Mouse (Mus musculus) megakaryocyte, embryonic 14.5 days (primary cell): ENCODE results near the gene Prtg. TPM values are rescaled to one million over a fixed set of nuclear protein-coding genes. Genes with fewer than 3 reads are reported as not detected.

ENCODE experiments used
- H3K27me3 ChIP-seq: replicated peaks from 2 replicates; pipeline ENCODE3; 2012; ENCODE audit warnings: inconsistent platforms
- H3K36me3 ChIP-seq: replicated peaks from 2 replicates; pipeline ENCODE3; 2012; ENCODE audit warnings: low read length, inconsistent platforms, mixed read lengths
- H3K4me1 ChIP-seq: 2 replicates; pipeline ENCODE4 v1.6.1; 2012; ENCODE audit warnings: inconsistent platforms
- H3K4me3 ChIP-seq: replicated peaks from 2 replicates; pipeline ENCODE3; 2012; ENCODE audit warnings: moderate library complexity, mild to moderate bottlenecking, inconsistent platforms
- H3K9me3 ChIP-seq: 2 replicates; pipeline ENCODE4 v1.6.1; 2012; ENCODE audit warnings: inconsistent platforms
- FLI1 ChIP-seq: IDR thresholded peaks from 2 replicates; pipeline ENCODE4 v1.6.1; 2012; ENCODE audit warnings: low read length, inconsistent platforms, mixed read lengths
- GATA1 ChIP-seq: IDR thresholded peaks from 3 replicates; pipeline ENCODE4 v1.6.1; 2012; ENCODE audit warnings: mixed read lengths, low read length, inconsistent platforms, borderline replicate concordance
- polyA plus RNA-seq: library from polyadenylated mRNA; stranded (reverse); fragments of >175 nt; gene quantifications from 2 replicates; pipeline ENCODE4 v1.2.3, GENCODE M21; 2012; ENCODE audit warnings: low replicate concordance; ENCODE audit not compliant: insufficient read depth

Gene Prtg
- polyA plus RNA-seq, 1 experiment, result not detected

DNA sequence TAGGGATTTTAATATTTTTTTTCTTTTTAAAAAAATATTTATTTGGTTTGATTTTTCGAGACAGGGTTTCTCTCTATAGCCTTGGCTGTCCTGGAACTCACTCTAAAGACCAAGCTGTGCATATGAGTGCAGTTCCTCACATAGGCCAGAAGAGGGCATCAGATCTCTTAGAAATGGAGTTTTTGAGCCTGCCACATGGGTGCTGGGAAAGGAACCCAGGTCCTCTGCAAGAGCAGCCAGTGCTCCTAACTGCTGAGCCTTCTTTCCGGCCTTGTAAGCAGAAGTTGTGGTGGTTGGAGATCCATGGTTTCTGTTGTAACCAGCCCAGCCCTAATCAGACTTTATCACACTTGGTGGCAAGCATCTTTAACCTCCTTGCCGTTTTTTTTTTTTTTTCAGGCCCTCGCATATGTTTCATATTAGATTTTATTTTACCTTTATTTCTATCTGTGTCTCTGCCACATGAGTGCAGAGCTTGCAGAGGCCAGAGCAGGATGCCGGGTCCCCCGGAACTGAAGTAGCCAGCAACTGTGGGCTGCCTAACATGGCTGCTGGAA, 88.2 kb downstream of the Prtg start:
- Histone ChIP-seq H3K36me3 (no peaks in the 10 kb centered on the region), H3K4me3 (no peak overlapping the region), H3K9me3 (peaks cover 5% of the 10 kb centered on the region; the same call in 1 of the 2 replicates), H3K27me3 (peaks cover 2% of the 10 kb centered on the region), H3K4me1 (no peaks in the 10 kb centered on the region)
- TF ChIP-seq GATA1 (no peak), FLI1 (no peak)

DNA sequence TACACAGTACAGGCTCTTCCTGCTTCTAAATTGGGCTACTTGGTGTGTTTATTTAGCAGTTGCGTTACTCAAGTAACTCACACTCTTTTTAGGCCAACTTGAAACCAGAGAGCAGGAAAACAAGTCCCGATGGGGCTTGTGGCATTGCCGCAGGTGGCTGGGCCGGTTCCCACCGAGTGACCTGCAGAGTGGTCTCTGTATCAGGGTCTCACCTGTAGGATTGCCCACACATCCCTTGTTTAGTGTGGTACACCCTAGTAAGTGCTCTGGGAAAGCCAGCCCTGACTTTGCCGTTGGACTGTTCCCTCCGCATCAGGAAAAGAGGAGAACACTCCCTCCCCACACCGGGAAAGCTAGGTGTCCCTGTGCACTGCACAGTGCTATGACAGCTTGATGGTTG, 95.4 kb downstream of the Prtg start:
- no peaks in the 10 kb centered on the region for H3K36me3 ChIP-seq
- H3K9me3 ChIP-seq, result no peaks in the 10 kb centered on the region
- H3K4me1 ChIP-seq, result peaks cover 6% of the 10 kb centered on the region
- TF ChIP-seq GATA1, result no peak
- H3K4me3 ChIP-seq, result no peak overlapping the region
- H3K27me3 ChIP-seq, result peaks cover 4% of the 10 kb centered on the region

DNA sequence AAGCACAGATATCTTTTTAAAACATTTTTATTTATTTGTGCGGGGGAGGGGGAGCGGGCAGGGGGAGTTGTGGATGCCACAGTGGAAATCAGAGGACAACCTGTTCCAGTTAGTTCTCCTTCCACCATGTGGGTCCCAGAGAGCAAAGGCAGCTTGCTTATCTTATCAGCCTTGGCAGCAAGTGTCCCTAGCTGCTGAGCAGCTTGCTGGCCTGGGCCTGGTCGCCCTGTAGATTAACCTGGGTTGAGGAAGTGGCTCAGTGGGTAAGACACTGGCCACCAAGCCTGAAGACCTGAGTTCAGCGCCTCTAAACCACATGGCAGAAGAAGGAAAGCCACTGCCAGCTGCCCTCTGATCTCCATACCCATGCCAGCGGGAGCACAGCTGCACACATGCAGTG, 95.9 kb downstream of the Prtg start:
- no peaks in the 10 kb centered on the region for H3K9me3 ChIP-seq
- H3K27me3 ChIP-seq, result peaks cover 4% of the 10 kb centered on the region
- H3K4me3 ChIP-seq, result no peak overlapping the region
- no peak for TF ChIP-seq GATA1
- TF ChIP-seq FLI1, result no peak
- H3K36me3 ChIP-seq, result no peaks in the 10 kb centered on the region
- peaks cover 6% of the 10 kb centered on the region for H3K4me1 ChIP-seq

DNA sequence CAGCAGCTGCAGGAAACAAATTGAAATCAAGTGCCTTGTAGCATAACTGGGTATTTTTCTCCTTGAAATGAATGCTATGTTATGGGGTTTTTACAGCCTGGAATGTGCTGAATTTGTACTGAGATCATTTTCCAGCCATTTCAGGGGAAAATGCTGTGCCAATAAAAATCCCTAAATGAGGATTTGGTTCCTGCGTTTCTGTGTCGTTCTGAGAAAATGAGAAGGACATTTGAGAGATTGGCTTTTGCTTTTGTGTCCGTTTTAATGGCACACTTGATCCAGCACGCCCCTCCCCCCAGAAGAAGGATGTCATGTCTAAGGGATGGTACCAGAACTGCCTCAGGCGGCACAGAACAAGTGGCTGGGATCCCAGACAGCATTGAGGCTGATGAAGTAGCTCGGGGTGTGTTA, 100.0 kb downstream of the Prtg start:
- peaks cover 6% of the 10 kb centered on the region for H3K27me3 ChIP-seq
- H3K4me3 ChIP-seq, result no peak overlapping the region
- H3K36me3 ChIP-seq, result no peaks in the 10 kb centered on the region
- TF ChIP-seq FLI1, result no peak
- no peak for TF ChIP-seq GATA1
- H3K9me3 ChIP-seq, result no peaks in the 10 kb centered on the region
- peaks cover 6% of the 10 kb centered on the region for H3K4me1 ChIP-seq

DNA sequence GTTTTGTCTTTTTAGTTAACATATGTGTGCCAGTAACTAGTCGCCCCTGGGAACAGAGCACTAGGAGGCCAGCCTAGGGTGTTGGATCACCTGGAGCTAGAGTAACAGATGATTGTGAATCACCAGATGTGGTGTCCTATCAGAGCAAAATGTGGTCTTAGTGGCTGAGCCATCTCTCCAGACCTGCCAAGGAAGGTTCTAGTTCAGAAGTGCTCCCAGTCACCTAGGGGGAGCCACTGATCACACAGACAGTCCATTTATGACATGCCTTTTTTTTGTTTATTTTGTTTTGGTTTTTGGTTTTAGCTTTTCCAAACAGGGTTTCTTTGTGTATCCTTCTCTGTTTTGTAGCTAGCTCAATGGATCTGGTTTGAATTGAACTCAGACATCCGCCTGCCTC, 104.7 kb downstream of the Prtg start:
- no peaks in the 10 kb centered on the region for H3K9me3 ChIP-seq
- H3K4me1 ChIP-seq, result peaks cover 8% of the 10 kb centered on the region
- H3K36me3 ChIP-seq, result no peaks in the 10 kb centered on the region
- no peak overlapping the region for H3K4me3 ChIP-seq
- H3K27me3 ChIP-seq, result peaks cover 10% of the 10 kb centered on the region
- TF ChIP-seq GATA1, result no peak
- no peak for TF ChIP-seq FLI1

DNA sequence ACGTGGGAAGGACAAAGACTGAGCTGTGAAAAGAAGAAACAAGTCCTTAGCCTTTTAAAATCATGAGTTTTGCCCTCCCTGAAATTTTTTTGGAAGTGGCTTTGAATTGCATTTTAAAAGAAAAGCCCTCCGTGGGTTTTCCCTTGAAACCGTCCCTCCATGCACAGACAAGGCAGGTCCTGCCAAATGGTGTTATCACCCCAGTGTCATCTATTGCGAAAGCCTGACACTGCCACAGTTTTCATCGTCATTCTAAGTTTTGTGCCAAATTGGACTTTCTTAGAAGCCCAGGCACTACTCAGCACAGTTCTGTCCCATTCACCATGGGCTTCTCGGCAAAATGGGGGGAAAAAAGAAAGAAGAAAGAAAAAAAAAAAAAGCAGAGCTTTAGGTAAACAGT, 106.9 kb downstream of the Prtg start:
- TF ChIP-seq FLI1 (no peak), GATA1 (no peak)
- no peaks in the 10 kb centered on the region for H3K36me3 ChIP-seq
- no peak overlapping the region for H3K4me3 ChIP-seq

DNA sequence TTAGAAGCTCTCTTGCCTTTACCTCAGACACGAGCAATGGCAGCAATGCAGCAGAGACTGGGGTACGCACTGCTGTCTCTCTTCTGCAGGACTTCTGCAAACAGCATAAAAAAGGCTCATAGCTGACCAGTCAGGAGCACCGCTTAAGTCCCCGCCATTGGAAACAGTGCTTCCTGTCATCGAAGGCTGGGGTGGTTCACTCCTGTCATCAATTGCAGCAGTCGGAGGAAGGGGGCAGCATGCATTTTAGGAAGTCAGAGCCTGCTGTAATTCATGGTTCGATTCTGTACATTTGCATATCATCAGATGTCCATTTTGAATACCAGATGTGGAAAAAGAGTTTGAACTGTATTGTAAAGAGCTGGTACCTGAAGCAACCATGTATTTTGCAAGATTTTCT, 109.1 kb downstream of the Prtg start:
- Histone ChIP-seq H3K9me3 (no peaks in the 10 kb centered on the region), H3K4me3 (no peak overlapping the region), H3K27me3 (peaks cover 15% of the 10 kb centered on the region), H3K4me1 (peaks cover 13% of the 10 kb centered on the region), H3K36me3 (no peaks in the 10 kb centered on the region)
- TF ChIP-seq FLI1 (no peak), GATA1 (no peak)

More for the DNA sequence above, 106.9 kb downstream of the Prtg start:
- Histone ChIP-seq H3K4me1 (peaks cover 13% of the 10 kb centered on the region), H3K27me3 (peaks cover 11% of the 10 kb centered on the region), H3K9me3 (no peaks in the 10 kb centered on the region)

DNA sequence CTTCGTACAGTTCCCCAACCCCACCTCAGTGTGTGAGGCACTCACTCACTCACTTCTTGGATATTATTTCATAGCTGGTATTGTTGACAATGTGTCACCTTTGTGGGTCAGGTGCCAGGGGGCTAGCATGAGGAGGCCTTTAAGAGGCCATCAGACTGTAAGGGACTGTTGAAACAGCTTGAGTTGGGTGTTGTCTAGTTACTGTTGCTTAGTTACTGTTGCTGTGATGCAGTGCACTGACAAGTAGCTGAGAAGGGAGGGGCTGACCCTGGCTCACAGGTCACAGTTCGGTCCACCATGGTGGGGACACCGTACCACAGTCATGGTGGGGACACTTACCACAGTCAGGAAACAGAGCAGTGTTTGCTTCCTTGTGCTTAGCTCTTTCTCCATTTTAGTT, 116.4 kb downstream of the Prtg start:
- Histone ChIP-seq H3K4me1 (peaks cover 11% of the 10 kb centered on the region), H3K36me3 (no peaks in the 10 kb centered on the region), H3K9me3 (no peaks in the 10 kb centered on the region), H3K4me3 (no peak overlapping the region), H3K27me3 (peaks cover 74% of the 10 kb centered on the region)
- TF ChIP-seq GATA1 (no peak), FLI1 (no peak)

DNA sequence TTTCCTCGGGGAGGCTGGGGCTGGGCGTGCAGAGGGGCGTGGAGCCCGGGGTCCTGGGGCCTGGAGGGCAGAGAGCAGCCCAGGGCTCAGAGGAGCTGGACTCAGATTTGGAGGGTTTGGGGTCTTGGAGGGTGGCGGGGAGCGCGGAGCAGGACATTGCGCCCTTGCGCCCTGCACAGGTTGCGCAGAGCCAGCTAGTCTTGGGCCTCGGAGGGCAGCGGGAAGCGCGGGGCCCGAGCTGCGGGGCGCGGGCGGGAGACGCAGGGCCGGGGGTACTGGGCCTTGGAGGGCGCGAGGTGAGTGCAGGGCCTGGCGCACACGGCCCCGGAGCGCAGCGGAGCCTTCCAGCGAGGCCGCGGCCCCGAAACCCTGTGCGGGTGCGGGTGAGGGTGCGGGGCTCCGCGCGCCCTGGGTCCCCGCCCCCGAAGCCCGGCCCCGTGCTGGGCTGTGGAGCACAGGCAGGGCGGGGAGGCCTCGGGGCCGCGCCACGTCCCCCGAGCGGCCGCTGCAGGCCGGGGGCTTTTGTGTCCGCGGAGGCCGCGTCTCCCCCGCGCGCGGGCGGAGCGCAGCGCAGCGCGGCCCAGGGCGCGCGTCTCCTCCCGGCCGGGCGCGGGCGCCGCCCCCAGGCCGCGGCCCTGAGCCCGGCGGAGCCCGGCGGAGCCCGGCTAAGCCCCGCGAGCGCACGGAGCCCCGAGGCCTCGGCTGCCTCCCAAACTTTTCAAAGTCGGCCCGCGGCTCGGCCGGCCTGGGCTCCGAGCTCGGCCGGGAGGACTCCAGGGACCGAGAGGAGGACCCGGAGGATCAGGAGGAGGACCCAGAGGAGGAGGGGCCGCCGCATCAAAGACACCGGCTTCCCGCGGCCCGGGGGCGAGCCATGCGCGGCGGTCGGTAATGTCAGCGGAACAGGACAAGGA, 118.6 kb downstream of the Prtg start, which contains the start of gene Pygo1:
Gene Pygo1, plus strand, starts transcription at position 625 of the 914 bp plus-strand sequence.
- no peak for TF ChIP-seq GATA1
- Histone ChIP-seq H3K4me3 (peak within 1 kb of the TSS; percentile 76), H3K27me3 (peaks cover 80% of the 10 kb centered on the region), H3K36me3 (no peaks in the 10 kb centered on the region), H3K9me3 (no peaks in the 10 kb centered on the region), H3K4me1 (peaks cover 11% of the 10 kb centered on the region)

DNA sequence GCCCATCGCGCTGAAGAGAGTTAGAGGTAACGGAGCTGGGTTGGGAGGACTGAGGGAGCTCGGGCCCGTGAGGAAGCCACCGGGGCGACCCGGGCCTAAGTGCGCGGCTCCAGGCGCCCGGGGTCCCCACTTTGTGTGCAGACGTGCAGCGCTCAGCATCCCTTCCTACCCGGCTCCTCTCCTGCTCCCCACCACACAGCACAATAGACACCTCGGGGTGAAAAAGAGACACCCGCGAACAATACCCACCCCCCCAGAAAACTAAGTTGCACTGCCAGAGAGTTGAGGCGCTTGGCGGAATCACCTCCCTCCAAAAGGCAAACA, 119.2 kb downstream of the Prtg start:
- no peak for TF ChIP-seq FLI1
- TF ChIP-seq GATA1, result no peak
- Histone ChIP-seq H3K9me3 (no peaks in the 10 kb centered on the region), H3K4me3 (peak overlapping the region; percentile 76), H3K36me3 (no peaks in the 10 kb centered on the region), H3K4me1 (peaks cover 11% of the 10 kb centered on the region), H3K27me3 (peaks cover 82% of the 10 kb centered on the region)
